Mouse (Mus musculus) liver, adult 2 months (tissue): ENCODE data around the gene Paqr4. TPM values are rescaled to one million over a fixed set of nuclear protein-coding genes. Genes with fewer than 3 reads are reported as not detected.
A peak's percentile ranks its signal among the peaks of the same experiment; 100 is the strongest.

Source experiments
- DNase-seq: peaks from one replicate; pipeline ENCODE4 v3.0.0-alpha.2; 2011; ENCODE audit warnings: low read depth, low spot score; ENCODE audit errors: extremely low read depth
- H3K27ac ChIP-seq: fragments of 200-500 bp; replicated peaks from 2 replicates; pipeline ENCODE4 v1.5.1; 2012; ENCODE audit warnings: low read depth, mild to moderate bottlenecking, control low read depth, inconsistent platforms, low read length; ENCODE audit not compliant: insufficient read depth
- H3K27me3 ChIP-seq: fragments of 200-500 bp; 2 replicates; pipeline ENCODE4 v1.6.1; 2012; ENCODE audit warnings: mild to moderate bottlenecking, moderate library complexity, low read length, inconsistent platforms; ENCODE audit not compliant: control insufficient read depth, insufficient read depth
- H3K36me3 ChIP-seq: fragments of 200-500 bp; 2 replicates; pipeline ENCODE4 v1.6.1; 2012; ENCODE audit warnings: low read length, inconsistent platforms; ENCODE audit not compliant: control insufficient read depth, insufficient read depth
- H3K4me1 ChIP-seq: fragments of 200-500 bp; 2 replicates; pipeline ENCODE4 v1.6.1; 2011; ENCODE audit warnings: low read length; ENCODE audit not compliant: control insufficient read depth, insufficient read depth
- H3K4me3 ChIP-seq: fragments of 200-500 bp; 2 replicates; pipeline ENCODE4 v1.5.1; 2011; ENCODE audit warnings: low read depth, mild to moderate bottlenecking, control low read depth, low read length, moderate library complexity; ENCODE audit not compliant: insufficient read depth
- H3K79me2 ChIP-seq: fragments of 200-500 bp; 2 replicates; pipeline ENCODE4 v1.6.1; 2012; ENCODE audit warnings: inconsistent platforms, mild to moderate bottlenecking, low read length, moderate library complexity; ENCODE audit not compliant: control insufficient read depth, insufficient read depth
- H3K9ac ChIP-seq: fragments of 200-500 bp; 2 replicates; pipeline ENCODE4 v1.6.1; 2012; ENCODE audit warnings: low read depth, mild to moderate bottlenecking, control low read depth, inconsistent platforms, low read length
- CTCF ChIP-seq: fragments of 200-500 bp; IDR thresholded peaks from 2 replicates; pipeline ENCODE4 v1.5.1; 2011; ENCODE audit warnings: low read depth, low read length, control low read depth
- POLR2A ChIP-seq: fragments of 200-500 bp; IDR thresholded peaks from 2 replicates; pipeline ENCODE4 v1.6.1; 2011; ENCODE audit warnings: low read length, control low read depth; ENCODE audit not compliant: insufficient read depth; ENCODE audit errors: extremely low read depth
- WGBS: fragments of 180-500 bp; shearing (Covaris S2); methylation state at CpG from one replicate; pipeline ENCODE4 v1.1.7; 2018; 5-methylcytosine and 5-hydroxymethylcytosine counted together
- polyA plus RNA-seq: library from polyadenylated mRNA; depleted of rRNA; stranded (reverse); fragments of >200 nt; gene quantifications from 2 replicates; pipeline ENCODE4 v1.2.3, GENCODE M21; 2012
- total RNA-seq: library from RNA; depleted of rRNA; stranded (reverse); fragments of >200 nt; gene quantifications from 2 replicates; pipeline ENCODE4 v1.2.3, GENCODE M21; 2014

Paqr4 gene
- total and polyA plus RNA-seq, 2 experiments = 1.6 to 3.7 TPM

GRCm38 (mm10) chr17:23704741-23705140 is 35.9 kb downstream of the Paqr4 start:
- H3K79me2 ChIP-seq = no peaks in the 10 kb centered on the region
- no peak for TF ChIP-seq POLR2A
- TF ChIP-seq CTCF = no peak
- no peak overlapping the region for H3K4me3 ChIP-seq
- no peaks in the 10 kb centered on the region; the same call in 1 of the 2 replicates for H3K27me3 ChIP-seq
- no peak overlapping the region for H3K9ac ChIP-seq
- H3K36me3 ChIP-seq = no peaks in the 10 kb centered on the region
- WGBS = 71% methylated on average over 7 of the region's 7 CpGs
- H3K27ac ChIP-seq = no peak overlapping the region
- H3K4me1 ChIP-seq = no peaks in the 10 kb centered on the region
- DNase-seq = no peak

GRCm38 (mm10) chr17:23703301-23703700 is 37.4 kb downstream of the Paqr4 start:
- H3K9ac ChIP-seq = no peak overlapping the region
- 89% methylated on average over 9 of the region's 9 CpGs for WGBS
- TF ChIP-seq POLR2A (no peak), CTCF (no peak)
- H3K4me1 ChIP-seq = no peaks in the 10 kb centered on the region
- no peak overlapping the region for H3K4me3 ChIP-seq
- no peak for DNase-seq
- H3K27me3 ChIP-seq = no peaks in the 10 kb centered on the region; the same call in 1 of the 2 replicates
- H3K27ac ChIP-seq = no peak overlapping the region
- H3K36me3 ChIP-seq = no peaks in the 10 kb centered on the region
- H3K79me2 ChIP-seq = no peaks in the 10 kb centered on the region

- Histone ChIP-seq H3K27me3 (peaks cover 2% of the 10 kb centered on the region; the same call in 1 of the 2 replicates), H3K4me1 (no peaks in the 10 kb centered on the region), H3K9ac (peak overlapping the region; percentile 68), H3K36me3 (no peaks in the 10 kb centered on the region), H3K79me2 (no peaks in the 10 kb centered on the region), H3K4me3 (peak overlapping the region; percentile 55), H3K27ac (no peak overlapping the region)
- peak; percentile 91 for DNase-seq
- WGBS = under 1% methylated on average over 28 of the region's 28 CpGs
- TF ChIP-seq CTCF = peak; percentile 86
- TF ChIP-seq POLR2A = no peak
Measured at GRCm38 (mm10) chr17:23700079-23700478, 40.6 kb downstream of the Paqr4 start.

GRCm38 (mm10) chr17:23699131-23700077 is 41.3 kb downstream of the Paqr4 start:
- no peaks in the 10 kb centered on the region for H3K79me2 ChIP-seq
- peak; percentile 15 for DNase-seq
- no peak for TF ChIP-seq CTCF
- no peak for TF ChIP-seq POLR2A
- no peaks in the 10 kb centered on the region for H3K4me1 ChIP-seq
- H3K27ac ChIP-seq = no peak overlapping the region
- no peaks in the 10 kb centered on the region for H3K36me3 ChIP-seq
- 0 out of 2 replicates have a peak, but pooled peaks cover 2% of the 10 kb centered on the region for H3K27me3 ChIP-seq
- peak overlapping the region; percentile 68 for H3K9ac ChIP-seq
- H3K4me3 ChIP-seq = peak overlapping the region; percentile 55
- WGBS = 2% methylated on average over 72 of the region's 101 CpGs

- Histone ChIP-seq H3K27ac (no peak overlapping the region), H3K4me3 (no peak overlapping the region), H3K27me3 (0 out of 2 replicates have a peak, but pooled peaks cover 2% of the 10 kb centered on the region), H3K36me3 (no peaks in the 10 kb centered on the region), H3K4me1 (no peaks in the 10 kb centered on the region), H3K9ac (no peak overlapping the region), H3K79me2 (no peaks in the 10 kb centered on the region)
- 66% methylated on average over 3 of the region's 3 CpGs for WGBS
- no peak for DNase-seq
- TF ChIP-seq POLR2A = no peak
- TF ChIP-seq CTCF = no peak
Measured at GRCm38 (mm10) chr17:23695801-23696200, 44.9 kb downstream of the Paqr4 start.
